Comparison of ENCODE assay signal across 33 mouse cellular contexts in the genomic region with DNA sequence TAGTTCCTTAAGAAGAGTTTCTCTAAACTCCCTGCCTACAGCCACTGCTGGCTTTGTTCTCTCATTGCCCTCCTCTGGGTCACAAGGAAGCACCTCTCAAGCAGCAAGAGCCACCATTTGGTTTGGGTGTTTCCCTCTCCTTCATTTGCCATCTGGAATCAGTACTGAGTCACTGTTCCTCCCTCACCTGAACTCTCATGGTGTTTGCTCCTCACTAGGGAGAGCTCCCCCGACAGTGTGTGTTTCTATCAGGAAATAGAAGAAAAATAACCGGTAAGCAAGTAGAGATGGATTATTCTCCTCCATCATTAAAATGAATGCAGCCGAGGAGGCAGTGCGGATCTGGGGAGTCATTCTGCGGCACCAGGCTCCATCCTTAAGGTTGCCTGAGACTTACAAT. TPM values are rescaled to one million over a fixed set of nuclear protein-coding genes. Genes with fewer than 3 reads are reported as not detected.
DNase-seq lines count a peak whose midpoint lies in the region; ATAC-seq and TF ChIP-seq lines count a peak whose summit lies in the region.
"Had no signal": no experiment of that assay in that cellular context is flagged by ENCODE, and none has a peak within 500 bp of the region (broad histone marks: within the 10 kb centered on the region; RNA-seq: fewer than 3 reads in every experiment).

No protein-coding gene starts in this region.

- no peaks in the 10 kb centered on the region for H3K9me3 ChIP-seq in heart, embryonic 13.5 days
- no peaks in the 10 kb centered on the region for H3K9me3 ChIP-seq in kidney, embryonic 14.5 days (ENCODE audit: control insufficient read depth, low read length)
- H3K9me3 ChIP-seq in lung, embryonic 16.5 days (ENCODE audit: control insufficient read depth, low read length) = no peaks in the 10 kb centered on the region
- no peaks in the 10 kb centered on the region for H3K9me3 ChIP-seq in stomach, postnatal 0 days (ENCODE audit: control insufficient read depth, low read length)
- H3K9me3 ChIP-seq: embryonic facial prominence, embryonic 15.5 days; limb, embryonic 12.5 days; liver, embryonic 12.5 days; midbrain, embryonic 12.5 days had no signal

- peak overlapping the region; percentile 70 for H3K27ac ChIP-seq in heart, embryonic 13.5 days (replicated peaks)
- H3K27ac ChIP-seq in kidney, embryonic 14.5 days (ENCODE audit: low read depth, low read length) = peak overlapping the region; percentile 73; the same call in 1 of the 2 replicates
- peak overlapping the region; percentile 37 for H3K27ac ChIP-seq in lung, embryonic 16.5 days (ENCODE audit: low read length)
- 0 out of 2 replicates have a peak overlapping the region, but pooled peaks have one; percentile 69 for H3K27ac ChIP-seq in stomach, postnatal 0 days (replicated peaks)
- H3K27ac ChIP-seq: embryonic facial prominence, embryonic 15.5 days; gastrocnemius, adult 2 months; hindbrain, postnatal 0 days; limb, embryonic 12.5 days; liver, embryonic 12.5 days; midbrain, embryonic 12.5 days had no signal

- no peak overlapping the region for H3K4me2 ChIP-seq in heart, embryonic 13.5 days
- H3K4me2 ChIP-seq in kidney, embryonic 14.5 days (replicated peaks; ENCODE audit: low read depth, low read length) = no peak overlapping the region
- H3K4me2 ChIP-seq in lung, embryonic 16.5 days (ENCODE audit: low read depth, low read length) = no peak overlapping the region
- H3K4me2 ChIP-seq in stomach, postnatal 0 days (replicated peaks; ENCODE audit: low read depth) = no peak overlapping the region
- H3K4me2 ChIP-seq: embryonic facial prominence, embryonic 15.5 days; limb, embryonic 12.5 days; liver, embryonic 12.5 days; midbrain, embryonic 12.5 days had no signal

- TF ChIP-seq EP300 in stomach, postnatal 0 days (optimal IDR thresholded peaks at IDR 0.05) = no peak

- ATAC-seq in heart, embryonic 13.5 days (ENCODE audit: extremely low read depth, insufficient number of reproducible peaks, low FRiP score, low TSS enrichment) = no peak
- no peak for ATAC-seq in kidney, embryonic 14.5 days (ENCODE audit: low FRiP score, low TSS enrichment)
- no peak for ATAC-seq in lung, embryonic 16.5 days (ENCODE audit: low read depth)
- ATAC-seq in stomach, postnatal 0 days (ENCODE audit: low FRiP score, low TSS enrichment) = peak; percentile 83
- ATAC-seq: forebrain, embryonic 14.5 days; hindbrain, postnatal 0 days; liver, embryonic 12.5 days had no signal

- no peak overlapping the region for H3K9ac ChIP-seq in heart, embryonic 13.5 days
- H3K9ac ChIP-seq in kidney, embryonic 14.5 days (ENCODE audit: low read depth, low read length) = no peak overlapping the region
- H3K9ac ChIP-seq in lung, embryonic 16.5 days (ENCODE audit: low read length) = no peak overlapping the region
- no peak overlapping the region for H3K9ac ChIP-seq in stomach, postnatal 0 days (ENCODE audit: low read length)
- H3K9ac ChIP-seq: embryonic facial prominence, embryonic 15.5 days; limb, embryonic 12.5 days; liver, embryonic 12.5 days; midbrain, embryonic 12.5 days had no signal

- WGBS in heart, embryonic 13.5 days = 76% methylated on average over 5 of the region's 5 CpGs
- WGBS in kidney, embryonic 14.5 days = 81% methylated on average over 5 of the region's 5 CpGs
- 76% methylated on average over 5 of the region's 5 CpGs for WGBS in lung, embryonic 16.5 days
- WGBS in stomach, postnatal 0 days = 79% methylated on average over 5 of the region's 5 CpGs

- H3K27me3 ChIP-seq in heart, embryonic 13.5 days (replicated peaks) = 0 out of 2 replicates have a peak, but pooled peaks cover 3% of the 10 kb centered on the region
- no peaks in the 10 kb centered on the region for H3K27me3 ChIP-seq in kidney, embryonic 14.5 days (ENCODE audit: control insufficient read depth, insufficient read depth, low read length)
- no peaks in the 10 kb centered on the region for H3K27me3 ChIP-seq in lung, embryonic 16.5 days (ENCODE audit: control insufficient read depth, insufficient read depth, low read depth, low read length)
- H3K27me3 ChIP-seq in stomach, postnatal 0 days (ENCODE audit: control insufficient read depth, insufficient read depth, low read length) = no peaks in the 10 kb centered on the region

- peaks cover 30% of the 10 kb centered on the region for H3K4me1 ChIP-seq in heart, embryonic 13.5 days
- H3K4me1 ChIP-seq in kidney, embryonic 14.5 days (ENCODE audit: control insufficient read depth, insufficient read depth, low read length) = 0 out of 2 replicates have a peak, but pooled peaks cover 26% of the 10 kb centered on the region
- peaks cover 7% of the 10 kb centered on the region; the same call in 1 of the 2 replicates for H3K4me1 ChIP-seq in lung, embryonic 16.5 days (replicated peaks; ENCODE audit: control insufficient read depth, insufficient read depth, low read length)
- 0 out of 2 replicates have a peak, but pooled peaks cover 3% of the 10 kb centered on the region for H3K4me1 ChIP-seq in stomach, postnatal 0 days (replicated peaks; ENCODE audit: control insufficient read depth, insufficient read depth)
- H3K4me1 ChIP-seq: liver, embryonic 12.5 days had no signal

- no peak for DNase-seq in heart, postnatal 4 days
- no peak for DNase-seq in kidney, postnatal 14 days
- DNase-seq in lung, postnatal 14 days = no peak
- DNase-seq in stomach, postnatal 0 days (ENCODE audit: low spot score) = no peak
- DNase-seq: adrenal gland, adult 2 months; cerebellum, adult 11 months; cerebellum, adult 9-11 months; gastrocnemius, adult 2 months; kidney, adult 11 months; layer of hippocampus, postnatal 36 days; lung, adult 18-20 months; right cerebral cortex, postnatal 25 days; spleen, adult 18-20 months; thymus, postnatal 25 days had no signal

- H3K36me3 ChIP-seq in heart, embryonic 13.5 days = no peaks in the 10 kb centered on the region
- no peaks in the 10 kb centered on the region for H3K36me3 ChIP-seq in kidney, embryonic 14.5 days (ENCODE audit: control insufficient read depth, insufficient read depth, low read length)
- H3K36me3 ChIP-seq in lung, embryonic 16.5 days (ENCODE audit: control insufficient read depth, insufficient read depth, low read length) = no peaks in the 10 kb centered on the region
- no peaks in the 10 kb centered on the region for H3K36me3 ChIP-seq in stomach, postnatal 0 days (ENCODE audit: control insufficient read depth, insufficient read depth, low read length)
- H3K36me3 ChIP-seq: embryonic facial prominence, embryonic 15.5 days; limb, embryonic 12.5 days; liver, embryonic 12.5 days; midbrain, embryonic 12.5 days had no signal

- TF ChIP-seq CTCF in stomach, postnatal 0 days (IDR thresholded peaks at IDR 0.05; ENCODE audit: low read depth) = no peak

- H3K4me3 ChIP-seq in heart, embryonic 13.5 days = no peak overlapping the region
- H3K4me3 ChIP-seq in kidney, embryonic 14.5 days (ENCODE audit: low read length) = no peak overlapping the region
- H3K4me3 ChIP-seq in lung, embryonic 16.5 days (ENCODE audit: low read length) = no peak overlapping the region
- no peak overlapping the region for H3K4me3 ChIP-seq in stomach, postnatal 0 days (ENCODE audit: low read depth, low read length)
- H3K4me3 ChIP-seq: embryonic facial prominence, embryonic 15.5 days; gastrocnemius, adult 2 months; limb, embryonic 12.5 days; liver, embryonic 12.5 days; midbrain, embryonic 12.5 days had no signal

RNA-seq across cellular contexts. Expression of gene Gm4131, which starts 2.7 kb away (rescaled TPM):
- not detected in 2 replicates for polyA plus RNA-seq in heart, embryonic 13.5 days (2015; fragmentation: Nextera tagmentation; extraction: Ambion mirVana)
- not detected for total RNA-seq in heart, postnatal 4 days (2021)
- polyA plus RNA-seq in kidney, embryonic 14.5 days (2014; fragmentation: Nextera tagmentation; extraction: Ambion mirVana) = not detected in 2 replicates
- not detected in 2 replicates for polyA plus RNA-seq in lung, embryonic 16.5 days (2015; fragmentation: Nextera tagmentation; extraction: Ambion mirVana)
- not detected in 2 replicates for polyA plus RNA-seq in stomach, postnatal 0 days (2015; fragmentation: Nextera tagmentation; extraction: Ambion mirVana)
- total RNA-seq: adrenal gland, adult 2 months; adrenal gland, postnatal 4 days; common myeloid progenitor, adult 5-6 weeks; gastrocnemius, adult 2 months; gastrocnemius, postnatal 4 days; hindbrain, postnatal 0 days; layer of hippocampus, adult 8-10 months; layer of hippocampus, postnatal 36 days; left cerebral cortex, postnatal 10 days; megakaryocyte, adult 5-6 weeks; MEL had no signal
- polyA plus RNA-seq: adrenal gland, adult 2 months; C2C12; embryonic facial prominence, embryonic 15.5 days; forebrain, embryonic 14.5 days; frontal cortex, adult 2 months; hindbrain, embryonic 11.5 days; limb, embryonic 12.5 days; liver, embryonic 12.5 days; midbrain, embryonic 12.5 days had no signal

RNA-seq across cellular contexts. Expression of gene Fam124a, which starts 13.9 kb away (rescaled TPM):
- polyA plus RNA-seq in heart, embryonic 13.5 days (2015; fragmentation: Nextera tagmentation; extraction: Ambion mirVana) = 2.4 and 3.5 TPM in 2 replicates
- 1 to 10 TPM; 3.2 to 3.8 TPM for total RNA-seq in heart, postnatal 4 days (2021)
- 5.2 and 5.9 TPM in 2 replicates for polyA plus RNA-seq in kidney, embryonic 14.5 days (2014; fragmentation: Nextera tagmentation; extraction: Ambion mirVana)
- 5.9 and 7.3 TPM in 2 replicates for polyA plus RNA-seq in lung, embryonic 16.5 days (2015; fragmentation: Nextera tagmentation; extraction: Ambion mirVana)
- polyA plus RNA-seq in stomach, postnatal 0 days (2015; fragmentation: Nextera tagmentation; extraction: Ambion mirVana) = 3.7 and 4.1 TPM in 2 replicates
- total RNA-seq: common myeloid progenitor, adult 5-6 weeks; megakaryocyte, adult 5-6 weeks; MEL had no signal
